Mouse (Mus musculus) frontal cortex, postnatal 10 days (tissue): ENCODE measurements around the gene Tulp4.
"Not testable (repeated sequence)": the region's sequence is repeated elsewhere in the genome, so short reads cannot be mapped to it uniquely, and the experiment has no call there.

Source experiments
- DNase-seq, 2 experiments: peaks; one replicate each; pipeline ENCODE4 v3.0.0; 2022; ENCODE audit warnings: low spot score in 2 of 2, mixed read lengths in 1 of 2

The Tulp4 gene

GRCm38 (mm10) chr17:6279205-6279604, 173.0 kb downstream of the Tulp4 start:
- DNase-seq = not testable (repeated sequence)

GRCm38 (mm10) chr17:6279772-6280171, 173.5 kb downstream of the Tulp4 start:
- not testable (repeated sequence) for DNase-seq

- DNase-seq = peak in 1 of 2 experiments; percentile 10
These were observed 174.3 kb downstream of the Tulp4 start for GRCm38 (mm10) chr17:6280513-6280912.

- DNase-seq = not testable (repeated sequence)
These were observed 176.9 kb downstream of the Tulp4 start for GRCm38 (mm10) chr17:6283137-6283536.

- not testable (repeated sequence) for DNase-seq
These were observed 179.9 kb downstream of the Tulp4 start for GRCm38 (mm10) chr17:6286169-6286568.

- not testable (repeated sequence) for DNase-seq
These were observed 182.8 kb downstream of the Tulp4 start for GRCm38 (mm10) chr17:6289045-6289444.

- DNase-seq = not testable (repeated sequence)
These were observed 187.6 kb downstream of the Tulp4 start for GRCm38 (mm10) chr17:6293882-6294281.

GRCm38 (mm10) chr17:6297060-6297795, 191.0 kb downstream of the Tulp4 start:
- not testable (repeated sequence) for DNase-seq

GRCm38 (mm10) chr17:6300190-6300863, 194.1 kb downstream of the Tulp4 start:
- DNase-seq = not testable (repeated sequence)
